Mouse (Mus musculus) limb, embryonic 14.5 days (tissue): ENCODE data around the gene Pms1. TPM values are rescaled to one million over a fixed set of nuclear protein-coding genes. Genes with fewer than 3 reads are reported as not detected.

Experiments used
- ATAC-seq: fragments of 200-750 bp; cut with Nextera tagmentation; 2 replicates; pipeline ENCODE4 v1.8.0; 2017; ENCODE audit warnings: low read depth, moderate number of reproducible peaks, moderate TSS enrichment; ENCODE audit not compliant: low FRiP score
- DNase-seq: peaks from one replicate; pipeline ENCODE4 v3.0.0-alpha.2; 2015; ENCODE audit warnings: low spot score
- H3K27ac ChIP-seq: fragments of 300-500 bp; sonication (generic); replicated peaks from 2 replicates; pipeline ENCODE4 v1.5.1; 2014; ENCODE audit warnings: low read depth, mild to moderate bottlenecking, low read length, moderate library complexity, mixed read lengths
- H3K27me3 ChIP-seq: fragments of 300-500 bp; sonication (generic); 2 replicates; pipeline ENCODE4 v1.6.1; 2014; ENCODE audit warnings: low read length, mixed read lengths; ENCODE audit not compliant: control insufficient read depth, insufficient read depth
- H3K36me3 ChIP-seq: fragments of 300-500 bp; sonication (generic); 2 replicates; pipeline ENCODE4 v1.6.1; 2014; ENCODE audit warnings: mild to moderate bottlenecking, low read length, moderate library complexity, mixed read lengths; ENCODE audit not compliant: control insufficient read depth, insufficient read depth
- H3K4me1 ChIP-seq: fragments of 300-500 bp; sonication (generic); 2 replicates; pipeline ENCODE4 v1.6.1; 2014; ENCODE audit warnings: antibody characterized with exemption, low read length, mixed read lengths; ENCODE audit not compliant: control insufficient read depth, insufficient read depth
- H3K4me2 ChIP-seq: fragments of 300-500 bp; sonication (generic); replicated peaks from 2 replicates; pipeline ENCODE4 v1.6.1; 2014; ENCODE audit warnings: low read depth, mild to moderate bottlenecking, low read length, moderate library complexity; ENCODE audit not compliant: severe bottlenecking
- H3K4me3 ChIP-seq: fragments of 300-500 bp; sonication (generic); replicated peaks from 2 replicates; pipeline ENCODE4 v1.5.1; 2014; ENCODE audit warnings: low read length
- H3K9ac ChIP-seq: fragments of 300-500 bp; sonication (generic); 2 replicates; pipeline ENCODE4 v1.6.1; 2014; ENCODE audit warnings: mild to moderate bottlenecking, low read depth, low read length, moderate library complexity; ENCODE audit not compliant: severe bottlenecking
- H3K9me3 ChIP-seq: fragments of 300-500 bp; sonication (generic); 2 replicates; pipeline ENCODE4 v1.6.1; 2016; ENCODE audit warnings: low read length; ENCODE audit not compliant: control insufficient read depth
- POLR2A ChIP-seq: fragments of 200-500 bp; IDR thresholded peaks from 2 replicates; pipeline ENCODE4 v1.8.0; 2012; ENCODE audit warnings: inconsistent platforms, mild to moderate bottlenecking, moderate library complexity, borderline replicate concordance; ENCODE audit not compliant: insufficient read depth, insufficient read length; ENCODE audit errors: extremely low read depth
- WGBS: fragments of 180-500 bp; shearing (Covaris S2); extraction: QIAGEN DNeasy Blood & Tissue Kit; methylation state at CpG from one replicate; pipeline ENCODE4 v1.1.7; 2014; 5-methylcytosine and 5-hydroxymethylcytosine counted together
- polyA plus RNA-seq, 2 experiments: library from polyadenylated mRNA; depleted of rRNA in 1 of 2; stranded (reverse) in 1 of 2; unstranded in 1 of 2; fragments of >200 nt; fragmentation: Nextera tagmentation in 1 of 2; extraction: Ambion mirVana in 1 of 2; gene quantifications; 2 replicates each; pipeline versions ENCODE4 v1.2.1 to v1.2.3; 2012 to 2014

The Pms1 gene
- polyA plus RNA-seq, 2 experiments = 8.5 to 18.3 TPM

DNA sequence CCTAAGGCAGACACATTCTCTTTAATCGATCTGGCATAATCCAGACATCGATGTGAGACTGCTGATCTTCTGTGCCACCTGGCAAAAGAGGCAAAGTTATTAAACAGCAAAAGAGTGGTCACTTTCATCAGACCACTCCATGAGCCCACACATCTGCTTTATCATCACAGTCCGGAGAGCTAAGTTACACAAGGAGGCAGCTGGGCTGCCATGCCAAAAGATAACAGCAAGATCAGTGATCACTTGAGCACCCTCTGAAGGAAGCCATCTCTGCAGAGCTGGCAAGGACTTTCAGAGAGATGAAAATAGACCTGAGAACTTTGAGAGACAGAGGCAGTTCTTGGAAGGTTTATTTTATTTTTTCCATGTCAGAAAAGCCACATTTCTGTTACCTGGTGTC is 102.3 kb downstream of the Pms1 start:
- Histone ChIP-seq H3K4me3 (no peak overlapping the region), H3K9ac (no peak overlapping the region), H3K27ac (no peak overlapping the region), H3K4me1 (peaks cover 17% of the 10 kb centered on the region), H3K27me3 (no peaks in the 10 kb centered on the region), H3K4me2 (no peak overlapping the region), H3K36me3 (peaks cover 2% of the 10 kb centered on the region), H3K9me3 (no peaks in the 10 kb centered on the region)
- ATAC-seq = no peak
- TF ChIP-seq POLR2A = no peak
- no peak for DNase-seq
- WGBS = 85% methylated on average over 3 of the region's 3 CpGs

DNA sequence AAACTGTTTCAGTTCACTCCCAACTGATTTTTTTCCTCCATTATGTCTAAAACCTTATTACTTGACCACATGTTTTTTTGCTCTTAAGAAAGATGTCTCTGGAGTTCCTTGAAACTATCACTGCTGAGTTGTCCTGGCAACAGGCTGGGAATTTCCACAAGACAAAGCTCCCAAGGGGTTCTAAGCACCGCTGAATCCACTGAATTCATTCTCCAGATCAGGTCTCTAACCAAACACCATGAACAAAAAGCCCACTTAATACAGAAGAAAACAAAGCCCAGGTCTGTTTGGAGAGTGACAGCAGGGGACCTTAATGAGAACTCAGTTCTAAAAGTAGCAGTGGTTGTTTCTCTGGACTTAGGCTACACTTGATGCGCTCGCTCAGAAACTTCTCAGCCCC is 105.6 kb downstream of the Pms1 start:
- 67% methylated on average over 3 of the region's 3 CpGs for WGBS
- H3K27ac ChIP-seq = no peak overlapping the region
- peaks cover 3% of the 10 kb centered on the region; the same call in 1 of the 2 replicates for H3K4me1 ChIP-seq
- no peak overlapping the region for H3K4me3 ChIP-seq
- DNase-seq (no peak), ATAC-seq (peak; percentile 57; the same call in 1 of the 2 replicates)
- no peaks in the 10 kb centered on the region for H3K27me3 ChIP-seq
- no peak overlapping the region for H3K4me2 ChIP-seq
- no peaks in the 10 kb centered on the region for H3K9me3 ChIP-seq
- peaks cover 2% of the 10 kb centered on the region for H3K36me3 ChIP-seq
- no peak for TF ChIP-seq POLR2A
- H3K9ac ChIP-seq = no peak overlapping the region

DNA sequence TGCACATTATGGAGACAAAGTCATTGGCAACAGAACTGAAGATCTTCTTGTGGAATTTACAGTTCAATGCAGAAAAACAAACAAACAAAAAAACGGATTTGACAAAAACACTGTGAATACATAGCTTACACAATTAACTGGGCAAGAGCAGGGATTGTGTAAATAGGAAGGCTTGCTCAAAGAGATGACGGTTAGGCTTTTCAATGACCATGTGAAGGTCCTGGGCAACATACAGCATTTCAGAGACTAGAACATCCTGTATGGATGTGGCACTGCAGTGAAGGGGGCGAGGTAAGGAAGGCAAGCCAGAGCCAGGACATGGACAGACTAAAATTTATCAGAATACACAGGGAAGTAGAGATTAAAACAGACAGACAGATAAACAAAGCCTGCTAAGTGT is 107.2 kb downstream of the Pms1 start:
- Histone ChIP-seq H3K9ac (no peak overlapping the region), H3K4me2 (no peak overlapping the region), H3K36me3 (peaks cover 2% of the 10 kb centered on the region; the same call in 1 of the 2 replicates), H3K9me3 (no peaks in the 10 kb centered on the region), H3K4me3 (no peak overlapping the region), H3K27ac (no peak overlapping the region), H3K4me1 (no peaks in the 10 kb centered on the region), H3K27me3 (no peaks in the 10 kb centered on the region)
- 89% methylated on average over 3 of the region's 3 CpGs for WGBS
- TF ChIP-seq POLR2A = no peak
- DNase-seq (no peak), ATAC-seq (no peak)

DNA sequence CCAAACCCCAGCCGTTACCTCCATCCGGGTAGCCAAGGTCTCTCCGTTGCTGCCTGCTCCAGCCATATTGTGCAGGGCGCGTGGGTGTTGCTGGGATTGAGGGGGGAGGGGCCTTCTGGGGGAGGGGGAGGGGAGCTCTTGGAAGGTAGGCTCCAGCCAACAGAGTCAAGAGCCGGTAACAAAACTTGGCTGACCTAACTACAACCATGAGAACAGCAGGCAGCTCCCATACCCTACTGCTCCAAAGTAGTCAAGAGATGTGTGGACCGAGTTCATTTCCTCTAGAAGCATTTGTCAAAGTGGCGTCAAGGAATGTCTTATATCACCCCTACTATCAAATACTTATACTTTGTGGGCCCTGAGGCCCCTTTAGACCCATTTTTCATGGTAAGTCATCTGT is 109.3 kb downstream of the Pms1 start, which contains the start of gene 1700019A02Rik:
Gene 1700019A02Rik (minus strand): TSS at position 101 of the 400 bp plus-strand sequence.
- Histone ChIP-seq H3K4me2 (no peak within 1 kb of the TSS), H3K4me3 (no peak within 1 kb of the TSS), H3K9me3 (no peaks in the 10 kb centered on the region), H3K9ac (no peak within 1 kb of the TSS), H3K36me3 (peaks cover 2% of the 10 kb centered on the region; the same call in 1 of the 2 replicates), H3K27ac (no peak within 1 kb of the TSS), H3K4me1 (no peaks in the 10 kb centered on the region), H3K27me3 (no peaks in the 10 kb centered on the region)
- no peak for TF ChIP-seq POLR2A
- WGBS = 96% methylated on average over 8 of the region's 8 CpGs
- DNase-seq (no peak), ATAC-seq (no peak)

DNA sequence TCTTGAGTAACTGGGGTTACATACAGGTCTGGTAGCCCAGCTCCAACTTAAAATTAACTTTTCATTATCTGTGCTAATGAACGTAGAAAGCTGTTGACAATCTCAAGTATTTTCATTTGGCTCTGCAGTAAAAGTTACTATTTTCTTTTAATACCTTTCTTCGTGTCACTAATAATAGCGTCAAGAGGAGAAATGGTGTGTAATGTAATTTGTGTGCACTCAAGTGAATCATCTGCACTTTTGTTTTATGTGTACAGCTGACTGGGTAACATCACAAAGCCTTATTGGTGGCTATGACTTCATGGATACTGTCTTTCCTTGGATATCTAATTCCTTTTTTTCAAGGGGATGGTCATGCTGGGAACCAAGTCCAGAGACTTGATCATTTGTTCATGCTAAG is 110.5 kb downstream of the Pms1 start:
- Histone ChIP-seq H3K9ac (no peak overlapping the region), H3K4me1 (no peaks in the 10 kb centered on the region), H3K4me2 (no peak overlapping the region), H3K27ac (no peak overlapping the region), H3K4me3 (no peak overlapping the region), H3K9me3 (no peaks in the 10 kb centered on the region), H3K27me3 (no peaks in the 10 kb centered on the region), H3K36me3 (no peaks in the 10 kb centered on the region)
- no peak for DNase-seq
- 97% methylated on average over 3 of the region's 3 CpGs for WGBS
- no peak for ATAC-seq
- no peak for TF ChIP-seq POLR2A

DNA sequence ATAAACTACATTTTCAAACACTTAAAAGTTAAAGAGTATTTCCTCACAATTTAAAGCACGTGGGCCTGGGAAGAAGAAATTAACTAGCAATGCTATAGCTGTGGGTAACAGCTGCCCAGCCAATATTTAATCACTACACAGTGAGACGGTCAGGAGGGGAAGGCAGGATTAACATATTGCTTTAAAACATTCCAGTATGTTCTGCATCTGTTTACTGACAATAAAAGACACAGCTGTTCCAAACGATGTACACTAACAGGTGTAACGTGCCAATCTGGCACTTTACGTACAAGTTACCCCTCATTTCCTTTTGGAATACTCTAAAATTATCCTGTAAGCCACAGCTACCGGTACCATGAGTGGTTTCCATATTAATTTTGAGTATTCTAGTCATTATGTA is 139.1 kb downstream of the Pms1 start:
- ATAC-seq (peak; percentile 76; the same call in 1 of the 2 replicates), DNase-seq (peak; percentile 13)
- no peak for TF ChIP-seq POLR2A
- Histone ChIP-seq H3K9ac (no peak overlapping the region), H3K36me3 (no peaks in the 10 kb centered on the region), H3K27ac (no peak overlapping the region), H3K4me2 (no peak overlapping the region), H3K4me3 (no peak overlapping the region), H3K4me1 (no peaks in the 10 kb centered on the region), H3K9me3 (no peaks in the 10 kb centered on the region), H3K27me3 (no peaks in the 10 kb centered on the region)
- 20% methylated on average over 6 of the region's 6 CpGs for WGBS

Other genes with a start within 250 kb of the Pms1 start
- gene Mstn, start 235.4 kb downstream of the Pms1 start, polyA plus RNA-seq (2012; rRNA removed) = 8.6 and 9.2 TPM in 2 replicates
- 15.0 and 20.4 TPM in 2 replicates for gene Mstn, start 235.4 kb downstream of the Pms1 start, polyA plus RNA-seq (2014; fragmentation: Nextera tagmentation; extraction: Ambion mirVana)
- gene 1700019A02Rik, start 109.4 kb downstream of the Pms1 start, polyA plus RNA-seq (2012; rRNA removed) = 0.14 and 0.17 TPM in 2 replicates
- gene 1700019A02Rik, start 109.4 kb downstream of the Pms1 start, polyA plus RNA-seq (2014; fragmentation: Nextera tagmentation; extraction: Ambion mirVana) = not detected in 2 replicates
- 21.2 and 21.9 TPM in 2 replicates for gene Ormdl1, start 77 bp upstream of the Pms1 start, polyA plus RNA-seq (2012; rRNA removed)
- gene Ormdl1, start 77 bp upstream of the Pms1 start, polyA plus RNA-seq (2014; fragmentation: Nextera tagmentation; extraction: Ambion mirVana) = 37.4 and 42.9 TPM in 2 replicates
- 0.95 and 3.1 TPM in 2 replicates for gene Gm28778, start 93 bp upstream of the Pms1 start, polyA plus RNA-seq (2012; rRNA removed)
- gene Gm28778, start 93 bp upstream of the Pms1 start, polyA plus RNA-seq (2014; fragmentation: Nextera tagmentation; extraction: Ambion mirVana) = not detected in 2 replicates
- gene Osgepl1, start 16.6 kb upstream of the Pms1 start, polyA plus RNA-seq (2012; rRNA removed) = 13.6 and 16.0 TPM in 2 replicates
- gene Osgepl1, start 16.6 kb upstream of the Pms1 start, polyA plus RNA-seq (2014; fragmentation: Nextera tagmentation; extraction: Ambion mirVana) = 17.6 and 19.1 TPM in 2 replicates
- not detected in 2 replicates for gene Asdurf, start 55.6 kb upstream of the Pms1 start, polyA plus RNA-seq (2012; rRNA removed)
- 5.6 and 13.8 TPM in 2 replicates for gene Asdurf, start 55.6 kb upstream of the Pms1 start, polyA plus RNA-seq (2014; fragmentation: Nextera tagmentation; extraction: Ambion mirVana)
- gene Gm28551, start 55.6 kb upstream of the Pms1 start, polyA plus RNA-seq (2012; rRNA removed) = 0.23 and 0.47 TPM in 2 replicates
- 1.1 TPM in 2 replicates for gene Gm28551, start 55.6 kb upstream of the Pms1 start, polyA plus RNA-seq (2014; fragmentation: Nextera tagmentation; extraction: Ambion mirVana)
- 28.3 and 38.3 TPM in 2 replicates for gene Asnsd1, start 55.7 kb upstream of the Pms1 start, polyA plus RNA-seq (2012; rRNA removed)
- gene Asnsd1, start 55.7 kb upstream of the Pms1 start, polyA plus RNA-seq (2014; fragmentation: Nextera tagmentation; extraction: Ambion mirVana) = 78.9 and 84.2 TPM in 2 replicates